Mouse (Mus musculus) T-helper 2 cell (primary cell): ENCODE data around the gene Tspan8.

ENCODE experiments used
- in situ Hi-C: fragments of 300-600 bp; cut with MboI, MseI; formaldehyde crosslinking; loops from one replicate; pipeline ENCODE4 v1.15.1; 2025; ENCODE audit warnings: high pct_unique_total_duplicates

Gene Tspan8

DNA sequence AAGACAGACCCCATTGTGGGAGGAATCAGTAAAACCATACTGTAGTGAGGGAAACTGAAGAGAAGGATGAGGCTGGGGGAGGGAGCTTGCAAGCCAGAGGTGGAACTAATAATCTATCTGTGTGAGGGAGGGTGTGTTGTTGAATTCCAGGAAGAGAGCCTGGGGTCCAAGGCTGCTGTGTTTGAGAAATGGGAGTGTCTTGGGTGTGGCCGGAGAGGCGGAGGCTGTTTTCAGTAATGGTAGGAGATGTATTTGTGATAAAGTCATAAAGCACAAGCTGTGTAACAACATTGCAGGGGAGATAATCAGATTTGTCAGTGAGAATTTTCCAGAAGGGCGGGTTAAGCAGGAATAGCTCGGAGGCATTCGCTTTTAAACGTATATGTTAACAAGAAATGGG lies 17.4 kb downstream of the Tspan8 start:
- in situ Hi-C loops = no loop called here

GRCm38 (mm10) chr10:115846930-115847329 lies 30.3 kb downstream of the Tspan8 start:
- in situ Hi-C loops = no loop called here

DNA sequence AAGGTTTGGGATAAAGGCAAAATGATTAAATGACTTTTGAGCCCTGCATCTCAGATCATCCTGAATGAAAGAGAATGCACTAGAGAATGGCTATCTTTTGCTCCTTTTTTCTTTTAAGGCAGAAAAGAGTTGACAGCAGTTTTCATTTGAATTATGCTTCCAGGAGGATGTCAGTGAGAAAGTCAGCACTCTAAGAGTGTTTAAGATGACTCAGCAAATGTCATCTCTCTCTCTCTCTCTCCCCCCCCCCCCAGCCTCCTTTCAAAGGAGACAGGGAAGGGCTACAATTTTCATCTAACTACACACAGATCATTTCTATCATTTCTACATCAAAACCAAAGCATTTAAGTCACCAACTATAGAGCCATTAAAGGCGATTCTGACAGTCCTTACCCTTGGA lies 31.9 kb downstream of the Tspan8 start:
- in situ Hi-C loops = no loop called here

DNA sequence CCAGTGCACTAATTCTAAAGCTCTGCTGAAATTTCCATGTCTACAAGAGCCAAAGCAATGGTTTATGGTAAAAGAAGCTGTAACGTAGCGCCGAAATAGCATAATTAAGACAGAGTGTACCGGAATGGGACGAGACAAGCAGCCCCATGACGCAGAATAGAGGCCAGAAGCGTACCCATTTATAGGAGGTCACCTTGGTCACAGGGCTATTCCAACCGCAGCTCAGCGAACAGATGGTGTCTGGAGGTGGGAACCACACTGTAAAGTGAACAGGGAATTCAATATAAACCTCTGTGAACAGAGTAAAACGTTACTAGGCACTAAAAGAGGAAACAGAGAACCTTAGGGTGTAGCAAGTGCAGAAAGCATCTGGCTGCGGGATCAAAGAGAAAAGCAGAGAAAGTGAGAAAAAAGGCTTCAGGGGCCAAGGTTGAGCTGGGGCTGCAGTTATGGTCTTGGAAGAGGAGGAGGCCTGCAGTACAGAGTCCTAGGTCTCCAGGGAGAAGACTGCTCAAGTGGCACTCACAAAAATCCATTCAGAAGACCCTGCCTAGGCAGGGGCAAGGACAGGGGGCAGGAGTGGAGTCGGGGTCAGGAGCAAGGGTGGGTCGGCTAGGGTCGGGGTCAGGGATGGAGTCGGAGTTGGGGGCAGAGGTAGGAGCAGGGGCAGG lies 43.7 kb downstream of the Tspan8 start:
- in situ Hi-C loops = no loop called here

DNA sequence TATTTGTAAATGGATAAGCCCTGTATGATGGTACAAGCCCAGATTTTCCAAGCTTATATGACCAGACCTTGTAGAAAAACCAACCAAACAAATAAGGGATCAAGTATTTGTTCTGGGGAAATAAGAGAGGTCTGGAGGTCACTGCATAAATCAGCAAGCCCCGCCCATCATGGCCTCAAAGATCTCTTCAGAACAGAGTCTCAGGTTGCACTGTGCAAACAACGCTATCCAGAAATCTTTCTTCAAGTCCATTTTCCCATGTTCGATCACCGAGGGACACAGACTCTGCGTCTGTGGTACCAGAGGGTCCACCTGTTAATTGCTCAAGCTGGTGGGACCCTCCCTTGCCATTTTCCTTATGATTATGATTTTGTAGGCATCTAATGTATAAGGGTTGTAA lies 45.3 kb downstream of the Tspan8 start:
- in situ Hi-C loops = no loop called here

GRCm38 (mm10) chr10:115882757-115883156 lies 66.1 kb downstream of the Tspan8 start:
- in situ Hi-C loops = no loop called here

DNA sequence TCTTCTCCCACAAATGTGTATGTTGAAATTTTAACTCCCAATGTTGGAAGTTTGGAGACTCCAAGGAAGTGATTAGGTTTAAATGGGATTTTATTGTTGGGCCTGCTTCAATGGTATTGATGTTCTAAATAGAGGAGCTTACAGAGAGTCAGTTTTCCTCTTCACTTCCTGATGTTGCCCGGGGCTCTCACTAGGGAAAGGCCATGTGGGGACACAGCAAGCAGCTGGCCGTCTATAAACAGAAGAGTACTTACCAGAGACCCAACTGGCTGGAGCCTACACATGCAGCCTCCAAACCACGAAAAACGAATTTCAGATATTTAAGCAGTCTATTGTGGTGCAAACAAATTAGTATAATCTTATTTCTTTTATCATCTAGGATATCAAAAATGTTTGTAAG lies 75.3 kb downstream of the Tspan8 start:
- in situ Hi-C loops = no loop called here

DNA sequence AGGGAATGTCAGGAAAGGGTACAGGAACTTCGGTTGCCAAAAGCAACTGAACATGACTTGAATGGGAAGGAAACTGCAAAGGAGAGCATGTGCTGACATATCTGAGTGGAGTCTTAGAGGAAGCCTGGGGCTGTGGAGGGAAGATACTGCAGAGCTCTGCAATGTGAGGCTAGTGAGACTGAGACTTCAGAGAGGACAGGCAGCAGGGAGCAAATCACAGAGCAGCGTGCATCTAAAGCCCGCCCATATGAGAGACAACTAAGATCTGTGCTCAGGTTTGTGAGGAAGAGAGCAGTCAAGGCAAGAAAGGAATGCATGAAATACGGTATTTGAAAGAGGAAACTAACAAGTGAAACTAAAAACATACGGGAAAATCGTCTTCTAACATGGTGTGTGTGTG lies 76.3 kb downstream of the Tspan8 start:
- in situ Hi-C loops = no loop called here

DNA sequence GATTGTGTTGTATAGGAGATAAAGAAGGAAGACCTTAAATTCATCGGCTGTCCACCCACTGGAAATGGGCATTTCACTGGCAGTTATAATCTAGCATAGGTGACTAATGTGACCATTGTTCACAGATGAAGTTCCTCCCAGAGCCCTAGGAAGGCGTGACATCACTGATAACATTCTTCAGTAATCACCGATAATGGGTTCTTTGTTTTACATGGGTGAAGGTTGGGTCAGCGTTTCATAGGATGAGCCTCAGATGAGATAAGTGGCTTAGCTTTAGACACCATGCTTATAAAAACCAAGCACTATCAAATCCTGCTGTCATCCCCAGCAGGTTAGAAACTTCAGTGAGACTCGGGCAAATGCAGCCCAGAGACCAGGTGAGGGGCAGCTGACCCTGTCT lies 77.4 kb downstream of the Tspan8 start:
- in situ Hi-C loops = no loop called here

GRCm38 (mm10) chr10:115896764-115897163 lies 80.1 kb downstream of the Tspan8 start:
- in situ Hi-C loops = no loop called here

DNA sequence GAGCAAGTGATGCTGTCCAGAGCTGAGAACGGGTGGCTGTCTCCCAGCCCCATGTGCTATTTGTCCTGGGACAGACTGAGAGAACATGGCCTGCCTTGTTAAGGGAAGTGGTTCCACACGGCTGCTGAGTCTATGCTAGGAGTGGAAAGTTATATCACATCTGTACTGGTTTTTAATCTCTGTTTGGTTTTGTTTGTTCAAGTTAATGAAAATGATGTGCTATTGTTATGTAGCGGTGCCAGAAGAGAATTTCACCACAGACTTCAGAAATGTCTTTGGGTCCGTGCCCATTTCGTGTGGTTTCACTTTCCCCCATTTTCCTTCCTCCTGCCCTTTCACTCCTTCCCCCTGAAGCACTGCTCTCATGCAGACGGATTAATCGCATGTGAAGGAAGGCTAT lies 80.6 kb downstream of the Tspan8 start:
- in situ Hi-C loops = no loop called here
